Mouse (Mus musculus) adrenal gland, postnatal 4 days (tissue): ENCODE measurements at regions not wholly inside any gene's neighbourhood (a gene's known extent, or its start where the extent isn't known, plus 50 kb on each side); places are given as distances from the start of the nearest gene placed in this dataset.

ENCODE experiments used
- DNase-seq, 2 experiments: peaks; one replicate each; pipeline ENCODE4 v3.0.0; 2021 to 2022; ENCODE audit warnings: low spot score in 2 of 2, mixed read lengths in 2 of 2

- DNase-seq = no peak
These were observed 1248.4 kb upstream of the Zeb2 start for GRCm38 (mm10) chr2:46365428-46366134.

GRCm38 (mm10) chr2:46360049-46360712, 1243.0 kb upstream of the Zeb2 start:
- DNase-seq = no peak

DNA sequence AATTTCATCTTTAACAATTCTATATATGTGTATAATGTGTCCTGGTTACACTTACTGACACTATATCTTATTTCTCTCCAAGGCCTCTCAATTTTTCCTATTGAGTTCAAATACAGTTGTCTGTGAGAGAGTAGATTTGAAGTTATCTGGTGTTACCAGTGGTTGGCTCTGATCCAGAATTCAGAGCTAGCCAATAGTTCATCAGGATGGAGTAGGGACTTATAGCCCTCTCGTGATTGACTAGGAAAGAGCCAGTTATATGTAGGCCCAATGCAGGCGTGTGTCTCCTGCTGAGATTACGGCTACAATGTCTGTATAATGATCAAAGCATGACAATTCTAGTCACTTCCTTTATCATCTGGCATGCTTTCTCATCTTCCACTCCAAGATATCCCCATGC, 1241.0 kb upstream of the Zeb2 start:
- no peak for DNase-seq

- DNase-seq = no peak
These were observed 1239.5 kb upstream of the Zeb2 start for GRCm38 (mm10) chr2:46356651-46357050.

DNA sequence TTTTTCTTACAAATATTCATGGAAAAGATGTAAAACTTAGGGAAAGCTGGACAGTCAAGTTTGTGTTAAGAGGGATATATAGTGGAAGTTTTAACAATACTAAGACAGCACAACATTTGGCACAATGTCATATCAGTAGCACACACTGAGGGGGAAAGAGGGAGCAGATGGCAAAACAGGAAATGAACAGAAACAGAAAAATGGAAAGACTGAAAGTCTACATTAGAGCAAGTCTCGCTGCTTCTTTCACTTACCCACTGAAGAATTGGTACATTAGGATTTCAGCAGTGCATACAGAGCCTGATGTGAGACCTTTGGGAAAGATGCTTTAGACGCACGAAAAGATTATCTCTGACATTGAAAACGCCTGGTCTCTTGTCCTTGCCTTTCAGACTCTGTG, 1223.5 kb upstream of the Zeb2 start:
- no peak for DNase-seq

DNA sequence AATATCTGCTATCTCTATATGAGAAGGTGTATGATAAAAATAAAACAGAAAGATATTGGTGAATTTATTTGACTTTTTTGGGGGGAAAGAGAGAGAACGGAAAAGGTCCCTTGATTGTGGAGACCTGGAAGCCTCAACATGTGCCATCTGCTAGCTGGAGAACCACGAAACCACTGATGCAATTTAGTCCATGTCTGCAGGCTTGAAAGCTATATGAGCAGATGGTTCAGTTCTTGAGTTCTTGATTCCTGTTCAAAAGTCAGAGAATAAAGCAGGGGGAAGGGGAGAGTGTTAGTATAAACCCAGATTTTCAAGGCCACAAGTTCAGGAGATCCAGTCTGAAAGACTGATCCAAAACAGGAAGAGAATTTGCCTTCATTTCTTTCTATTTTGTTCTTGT, 1199.5 kb upstream of the Zeb2 start:
- no peak for DNase-seq

- DNase-seq = no peak
These were observed 1198.0 kb upstream of the Zeb2 start for GRCm38 (mm10) chr2:46315243-46315642.

DNA sequence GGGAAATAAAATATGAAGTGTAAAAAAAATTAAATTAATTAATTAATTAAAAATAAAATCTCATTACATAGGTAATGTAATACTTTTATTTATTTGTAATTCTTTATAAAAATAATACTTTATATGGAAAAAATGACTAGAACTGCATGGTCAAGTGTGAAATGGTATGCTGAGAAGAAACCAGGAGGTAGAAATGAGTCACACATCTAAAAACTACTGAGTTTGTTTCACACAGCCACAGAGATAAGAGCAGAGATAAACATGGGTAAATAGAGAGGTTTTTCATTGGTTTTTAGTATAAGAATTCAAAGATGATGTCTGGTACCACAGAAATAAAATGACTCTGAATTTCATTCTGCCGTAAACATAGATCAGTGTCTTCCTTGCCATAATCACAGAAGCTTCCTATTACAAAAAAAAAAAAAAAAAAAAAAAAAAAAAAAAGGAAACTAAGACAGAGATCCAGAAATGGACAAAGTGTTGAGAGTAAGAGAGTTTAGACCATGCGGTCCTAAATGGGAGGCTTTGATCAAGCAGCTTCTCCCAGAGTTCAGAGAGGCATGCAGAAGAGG, 1190.5 kb upstream of the Zeb2 start:
- DNase-seq = no peak

DNA sequence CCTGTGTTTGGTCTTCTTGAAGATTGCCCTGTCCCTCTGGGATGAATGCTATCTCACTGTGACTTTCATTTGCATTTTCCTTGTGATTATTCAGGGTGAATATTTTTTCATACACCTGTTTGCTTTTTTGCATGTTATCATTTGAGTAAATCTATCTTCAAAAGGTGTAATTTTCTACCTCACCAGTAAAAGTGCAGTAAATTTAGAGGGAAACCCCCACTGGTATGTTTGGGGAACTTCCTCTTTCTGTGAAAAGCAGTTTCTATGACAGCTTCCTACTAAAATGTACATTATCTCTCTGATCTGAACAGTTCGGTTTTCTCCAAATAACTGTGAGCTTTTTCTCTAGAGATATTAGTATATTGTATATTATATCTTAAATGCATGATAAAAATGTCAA, 1185.4 kb upstream of the Zeb2 start:
- no peak for DNase-seq

DNA sequence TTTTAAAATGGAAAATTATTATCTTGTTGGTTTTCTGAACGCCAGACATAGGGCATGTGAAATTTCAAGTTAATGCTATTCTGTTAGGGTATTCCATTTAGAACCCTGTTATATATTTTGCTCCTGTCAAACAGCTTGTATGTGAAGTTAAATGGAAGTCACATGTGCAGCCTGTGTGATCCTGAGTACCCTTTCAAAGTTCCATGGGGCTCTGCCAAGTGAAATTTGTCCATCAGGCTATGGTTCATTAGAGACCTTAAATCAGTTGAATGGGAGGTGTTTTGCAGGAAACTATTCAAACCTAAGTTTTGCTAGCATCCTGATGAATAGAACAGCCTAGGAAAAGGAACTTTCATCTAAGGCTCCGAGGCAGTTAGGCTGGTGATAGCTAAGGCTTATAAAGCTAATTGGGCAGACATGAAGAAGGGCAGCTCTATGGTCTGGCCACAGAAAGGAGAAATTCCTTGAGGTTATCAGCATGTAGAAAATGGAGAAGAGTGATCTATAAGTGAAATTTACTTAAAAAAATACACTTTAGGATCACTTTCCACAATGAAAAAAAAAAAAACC, 1180.2 kb upstream of the Zeb2 start:
- no peak for DNase-seq

GRCm38 (mm10) chr2:46283929-46284598, 1166.9 kb upstream of the Zeb2 start:
- DNase-seq = no peak

- no peak for DNase-seq
These were observed 1163.6 kb upstream of the Zeb2 start for GRCm38 (mm10) chr2:46280822-46281221.

GRCm38 (mm10) chr2:46261618-46262017, 1144.4 kb upstream of the Zeb2 start:
- DNase-seq = no peak

- DNase-seq = no peak
These were observed 1134.4 kb upstream of the Zeb2 start for GRCm38 (mm10) chr2:46251562-46251961.

- DNase-seq = no peak
These were observed 1128.5 kb upstream of the Zeb2 start for GRCm38 (mm10) chr2:46245717-46246116.

GRCm38 (mm10) chr2:46244697-46245096, 1127.5 kb upstream of the Zeb2 start:
- DNase-seq = no peak

DNA sequence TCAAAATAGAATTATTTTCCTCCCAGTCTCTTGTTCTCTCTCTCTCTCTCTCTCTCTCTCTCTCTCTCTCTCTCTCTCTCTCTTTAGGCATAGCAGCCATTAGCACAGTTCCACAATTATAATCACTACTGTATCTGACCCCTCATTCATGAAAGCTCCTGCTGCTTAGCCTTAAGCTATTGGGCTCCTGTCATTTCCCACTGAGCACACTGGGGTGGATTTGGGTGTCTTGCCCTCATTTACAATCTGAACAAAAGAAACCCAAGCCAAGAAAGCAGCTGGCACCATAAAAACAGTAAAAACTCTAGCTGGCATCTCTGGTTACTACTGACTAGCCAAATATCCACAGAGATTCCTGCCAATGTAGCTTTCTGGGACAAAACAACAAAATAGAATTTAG, 1125.6 kb upstream of the Zeb2 start:
- no peak for DNase-seq

GRCm38 (mm10) chr2:46239874-46240273, 1122.7 kb upstream of the Zeb2 start:
- no peak for DNase-seq

DNA sequence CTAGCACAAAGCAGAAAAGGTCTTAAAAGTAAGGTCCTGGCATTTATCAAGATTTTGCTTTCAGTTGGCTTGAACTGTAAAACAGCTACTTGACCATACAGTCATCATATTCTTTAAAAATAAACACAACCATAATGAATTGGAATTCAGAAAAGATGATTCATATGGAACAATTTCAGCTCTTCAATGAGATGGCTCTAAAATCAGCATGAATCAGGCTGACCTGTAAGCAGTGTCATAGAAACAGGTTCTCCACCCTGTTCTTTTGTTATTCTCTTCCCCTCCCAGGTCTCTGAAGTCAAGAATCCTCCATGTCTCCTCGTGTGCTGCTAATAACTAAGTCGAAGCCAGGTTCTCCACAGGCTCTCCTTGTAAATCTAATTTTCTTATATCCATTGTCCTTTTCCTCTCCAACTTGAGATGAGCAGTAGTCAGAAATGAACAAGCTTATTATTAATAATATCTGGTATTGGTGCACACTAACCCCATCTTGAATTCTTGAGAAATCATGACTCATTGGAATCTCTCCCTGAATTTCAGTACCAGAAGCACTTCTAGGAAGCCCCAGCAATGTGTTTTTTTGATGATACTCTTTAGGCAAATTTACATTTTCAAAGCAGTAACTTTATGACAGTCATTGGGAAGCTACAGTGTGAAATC, 1113.7 kb upstream of the Zeb2 start:
- no peak for DNase-seq

- no peak for DNase-seq
These were observed 1101.3 kb upstream of the Zeb2 start for GRCm38 (mm10) chr2:46218336-46218957.

- no peak for DNase-seq
These were observed 1082.1 kb upstream of the Zeb2 start for GRCm38 (mm10) chr2:46199341-46199740.
